Mouse (Mus musculus): ENCODE measurements around the gene Gm2030. TPM values are rescaled to one million over a fixed set of nuclear protein-coding genes. Genes with fewer than 3 reads are reported as not detected.

The Gm2030 gene
- not detected for polyA plus RNA-seq (2017; shearing (Covaris generic))

GRCm38 (mm10) chrX:26309944-26310343, at the start of gene Gm2030:
Gene Gm2030, minus strand, starts transcription at chrX:26310044.

Other genes with a start within 250 kb of the Gm2030 start
- not detected for gene Gm2012, start 78.7 kb downstream of the Gm2030 start, polyA plus RNA-seq (2017; shearing (Covaris generic))
- not detected for gene Slx, start 235.5 kb upstream of the Gm2030 start, polyA plus RNA-seq (2017; shearing (Covaris generic))